Mouse (Mus musculus) large intestine, adult 2 months (tissue): Measurements from ENCODE around the gene Clec12a. TPM values are rescaled to one million over a fixed set of nuclear protein-coding genes. Genes with fewer than 3 reads are reported as not detected.
"Not testable (repeated sequence)": the region's sequence is repeated elsewhere in the genome, so short reads cannot be mapped to it uniquely, and the experiment has no call there.

Experiments used
- DNase-seq: peaks from one replicate; pipeline ENCODE4 v3.0.0-alpha.2; 2012; ENCODE audit warnings: low read depth, low spot score
- WGBS: fragments of 180-500 bp; shearing (Covaris S2); methylation state at CpG from one replicate; pipeline ENCODE4 v1.1.7; 2018; 5-methylcytosine and 5-hydroxymethylcytosine counted together
- polyA plus RNA-seq: library from polyadenylated mRNA; depleted of rRNA; stranded (reverse); fragments of >200 nt; gene quantifications from 2 replicates; pipeline ENCODE4 v1.2.3, GENCODE M21; 2012; rRNA removed

Gene Clec12a
- 0.52 and 0.73 TPM in 2 replicates for polyA plus RNA-seq

- DNase-seq = not testable (repeated sequence)
- WGBS = 77% methylated on average over 4 of the region's 4 CpGs
Measured at GRCm38 (mm10) chr6:129342391-129342790, at the start of gene Clec12a. Gene Clec12a, plus strand, starts transcription at chr6:129342691.

GRCm38 (mm10) chr6:129304180-129304579 lies 38.3 kb upstream of the Clec12a start:
- DNase-seq = no peak
- WGBS = 19% methylated on average over 1 of the region's 1 CpGs

GRCm38 (mm10) chr6:129312499-129312898 lies 30.0 kb upstream of the Clec12a start:
- no peak for DNase-seq
- 67% methylated on average over 3 of the region's 3 CpGs for WGBS

- WGBS = 93% methylated on average over 3 of the region's 3 CpGs
- DNase-seq = no peak
Measured at GRCm38 (mm10) chr6:129314655-129315168, 27.8 kb upstream of the Clec12a start.

GRCm38 (mm10) chr6:129315698-129316097 lies 26.8 kb upstream of the Clec12a start:
- WGBS = 77% methylated on average over 1 of the region's 1 CpGs
- DNase-seq = no peak

GRCm38 (mm10) chr6:129316463-129316862 lies 26.0 kb upstream of the Clec12a start:
- 77% methylated on average over 2 of the region's 2 CpGs for WGBS
- no peak for DNase-seq

- WGBS = 62% methylated on average over 1 of the region's 1 CpGs
- no peak for DNase-seq
Measured at GRCm38 (mm10) chr6:129318395-129318794, 24.1 kb upstream of the Clec12a start.

- no peak for DNase-seq
- 28% methylated on average over 4 of the region's 4 CpGs for WGBS
Measured at GRCm38 (mm10) chr6:129319331-129319730, 23.2 kb upstream of the Clec12a start.

GRCm38 (mm10) chr6:129326016-129326415 lies 16.5 kb upstream of the Clec12a start:
- 74% methylated on average over 1 of the region's 1 CpGs for WGBS
- no peak for DNase-seq

GRCm38 (mm10) chr6:129326568-129327150 lies 15.8 kb upstream of the Clec12a start:
- 22% methylated on average over 13 of the region's 13 CpGs for WGBS
- DNase-seq = no peak

- WGBS = 48% methylated on average over 11 of the region's 11 CpGs
- DNase-seq = no peak
Measured at GRCm38 (mm10) chr6:129331610-129332009, 10.9 kb upstream of the Clec12a start, which contains the start of gene 4922502D21Rik. Gene 4922502D21Rik, minus strand, starts transcription at chr6:129331796.

GRCm38 (mm10) chr6:129333674-129334078 lies 8.8 kb upstream of the Clec12a start:
- peak; percentile 50 for DNase-seq
- 19% methylated on average over 11 of the region's 11 CpGs for WGBS

GRCm38 (mm10) chr6:129337751-129338150 lies 4.7 kb upstream of the Clec12a start:
- no peak for DNase-seq
- WGBS = 57% methylated on average over 1 of the region's 1 CpGs

- no peak for DNase-seq
- WGBS = 62% methylated on average over 3 of the region's 3 CpGs
Measured at GRCm38 (mm10) chr6:129344408-129344807, 1.9 kb downstream of the Clec12a start.

- 34% methylated on average over 4 of the region's 4 CpGs for WGBS
- no peak for DNase-seq
Measured at GRCm38 (mm10) chr6:129349524-129350352, 7.2 kb downstream of the Clec12a start.

GRCm38 (mm10) chr6:129351091-129351490 lies 8.6 kb downstream of the Clec12a start:
- DNase-seq = no peak
- WGBS = 91% methylated on average over 3 of the region's 3 CpGs

GRCm38 (mm10) chr6:129355774-129356173 lies 13.3 kb downstream of the Clec12a start:
- WGBS = 95% methylated on average over 2 of the region's 2 CpGs
- no peak for DNase-seq

- no peak for DNase-seq
Measured at GRCm38 (mm10) chr6:129356430-129356829, 13.9 kb downstream of the Clec12a start.

- WGBS = 90% methylated on average over 2 of the region's 2 CpGs
Measured at GRCm38 (mm10) chr6:129359515-129359914, 17.0 kb downstream of the Clec12a start.

GRCm38 (mm10) chr6:129363942-129364341 lies 21.5 kb downstream of the Clec12a start:
- DNase-seq = no peak
- 45% methylated on average over 1 of the region's 1 CpGs for WGBS

More at GRCm38 (mm10) chr6:129359515-129359914, 17.0 kb downstream of the Clec12a start:
- DNase-seq = no peak

- peak; percentile 22 for DNase-seq
- WGBS = 8% methylated on average over 6 of the region's 6 CpGs
Measured at GRCm38 (mm10) chr6:129365959-129366359, 23.5 kb downstream of the Clec12a start.
